Mouse (Mus musculus) heart, postnatal 4 days (tissue): ENCODE measurements around the gene Olfr98. TPM values are rescaled to one million over a fixed set of nuclear protein-coding genes. Genes with fewer than 3 reads are reported as not detected.
A peak's percentile ranks its signal among the peaks of the same experiment; 100 is the strongest.
"Not testable (repeated sequence)": the region's sequence is repeated elsewhere in the genome, so short reads cannot be mapped to it uniquely, and the experiment has no call there.

Experiments used
- DNase-seq: peaks from one replicate; pipeline ENCODE4 v3.0.0; 2021
- total RNA-seq, 2 experiments: library from RNA; stranded (reverse); gene quantifications; 2 replicates each; pipeline ENCODE4 v1.2.3; 2021

Gene Olfr98
- total RNA-seq: not detected

GRCm38 (mm10) chr17:37263626-37264025 is at the start of gene Olfr98:
Gene Olfr98 (minus strand): TSS chr17:37263749.
- DNase-seq: no peak

DNA sequence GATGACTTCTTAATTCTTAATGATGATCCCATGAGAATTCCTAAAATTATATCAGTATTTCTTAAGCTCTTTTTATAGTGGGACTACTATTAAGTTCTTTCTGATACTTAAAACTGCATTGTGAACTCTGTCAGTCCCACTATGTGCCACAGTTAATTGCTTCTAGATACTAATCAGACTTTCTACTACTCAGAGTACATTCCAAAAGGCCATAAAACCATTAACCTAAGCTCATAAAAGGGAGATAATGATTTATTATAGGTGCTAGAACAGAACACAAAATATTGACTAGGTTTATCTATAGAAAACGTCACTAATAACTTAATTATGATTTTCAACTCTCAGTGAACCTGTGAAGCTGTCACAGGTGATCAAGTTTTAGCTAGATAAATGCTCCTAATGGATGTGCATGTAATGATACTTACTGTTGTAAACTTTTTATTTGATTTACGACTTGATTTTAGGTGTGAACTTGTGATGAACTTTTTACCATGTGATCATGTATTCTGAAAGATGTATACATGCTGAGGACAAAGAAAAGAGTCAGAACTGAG is 46.7 kb upstream of the Olfr98 start:
- no peak for DNase-seq

DNA sequence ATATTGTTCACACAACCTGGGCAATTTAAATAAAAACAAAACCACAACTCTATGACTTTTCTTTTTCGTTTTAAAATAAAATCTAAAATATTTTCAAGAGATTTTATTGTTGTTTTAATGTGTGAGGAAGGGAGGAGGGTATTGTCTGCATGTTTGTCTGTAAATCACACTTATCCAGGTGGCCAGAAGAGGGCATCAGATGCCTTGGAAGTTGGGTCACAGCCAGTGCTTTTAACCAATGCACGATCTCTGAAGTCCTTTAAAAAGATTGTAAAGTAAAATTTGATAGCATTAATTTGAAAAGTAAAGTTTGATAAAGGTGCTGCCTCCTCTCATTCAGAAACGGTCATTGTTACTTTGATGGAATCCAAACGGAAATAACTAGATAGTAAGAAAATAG is 44.9 kb upstream of the Olfr98 start:
- no peak for DNase-seq

GRCm38 (mm10) chr17:37304213-37304612 is 40.7 kb upstream of the Olfr98 start, which contains the start of gene Olfr101:
Gene Olfr101 (minus strand): TSS chr17:37304313.
- DNase-seq: no peak

GRCm38 (mm10) chr17:37283360-37283759 is 19.8 kb upstream of the Olfr98 start, which contains the start of gene Olfr99:
Gene Olfr99 (minus strand): TSS chr17:37283460.
- no peak for DNase-seq

DNA sequence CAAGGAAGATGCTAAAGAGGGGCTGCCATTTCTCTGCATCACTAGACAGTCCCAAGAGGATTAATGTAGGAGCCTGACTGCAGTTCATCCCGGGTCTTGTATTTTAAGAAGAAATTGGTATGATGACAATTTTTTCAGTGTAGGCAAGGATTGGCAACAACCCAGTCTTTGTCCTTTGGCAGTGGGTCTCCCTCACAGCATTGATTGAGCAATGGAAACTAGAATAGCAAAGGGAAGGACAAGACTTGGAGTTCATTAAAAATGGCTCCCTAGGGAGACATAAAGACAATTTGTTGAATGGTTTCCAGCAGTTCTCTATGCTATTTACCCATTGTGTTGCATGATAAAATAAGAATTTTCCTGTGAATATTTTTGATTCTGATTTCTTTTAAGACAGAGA is 16.8 kb upstream of the Olfr98 start:
- no peak for DNase-seq

GRCm38 (mm10) chr17:37276573-37276972 is 13.0 kb upstream of the Olfr98 start:
- no peak for DNase-seq

- DNase-seq: no peak
These were observed 12.2 kb upstream of the Olfr98 start for GRCm38 (mm10) chr17:37275626-37276248.

GRCm38 (mm10) chr17:37270702-37271092 is 7.1 kb upstream of the Olfr98 start:
- peak; percentile 47 for DNase-seq

GRCm38 (mm10) chr17:37270058-37270701 is 6.6 kb upstream of the Olfr98 start, which contains the start of gene H2-M3:
Gene H2-M3 (plus strand): TSS chr17:37270220.
- DNase-seq: peak; percentile 93

- DNase-seq: no peak
These were observed 13.0 kb downstream of the Olfr98 start for GRCm38 (mm10) chr17:37250544-37250943.

DNA sequence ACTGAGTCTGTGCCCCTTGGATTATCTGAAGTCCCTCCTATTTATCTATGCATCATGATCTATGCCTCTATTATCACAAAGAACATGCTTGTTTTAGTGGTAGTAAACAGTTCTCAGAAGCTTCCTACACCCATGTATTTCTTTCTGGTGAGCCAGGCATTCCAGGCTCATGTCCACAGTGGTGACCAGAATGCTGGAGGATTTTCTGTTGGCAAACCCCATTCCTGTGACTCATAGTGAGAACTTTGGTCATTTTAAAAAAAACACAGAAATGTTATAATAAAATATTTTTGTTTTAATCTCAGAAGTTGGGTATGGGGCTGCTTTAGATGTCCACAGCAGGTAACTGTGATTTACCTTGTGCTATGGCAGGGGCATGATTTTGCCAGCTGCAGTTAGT is 14.1 kb downstream of the Olfr98 start:
- DNase-seq: no peak

DNA sequence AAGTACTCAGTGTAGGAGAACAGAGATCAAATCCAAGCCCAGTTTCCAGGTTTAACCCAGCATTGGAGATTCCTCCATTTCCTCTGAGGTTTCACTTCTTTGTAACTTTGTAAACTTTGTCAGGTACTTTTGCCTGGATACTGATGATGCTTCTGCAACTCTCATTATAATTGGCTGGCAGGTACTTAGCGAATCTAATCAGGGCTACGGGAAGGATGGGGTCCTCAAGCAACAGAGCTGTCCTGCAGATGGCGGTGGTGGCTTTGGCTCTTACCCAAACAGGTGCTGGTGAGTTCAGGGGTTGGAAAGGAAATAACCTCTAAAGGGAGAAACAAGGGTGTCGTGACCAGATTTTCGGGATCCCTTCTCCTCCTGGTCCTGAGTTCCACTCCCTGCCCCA is 16.8 kb downstream of the Olfr98 start:
- peak; percentile 28 for DNase-seq

DNA sequence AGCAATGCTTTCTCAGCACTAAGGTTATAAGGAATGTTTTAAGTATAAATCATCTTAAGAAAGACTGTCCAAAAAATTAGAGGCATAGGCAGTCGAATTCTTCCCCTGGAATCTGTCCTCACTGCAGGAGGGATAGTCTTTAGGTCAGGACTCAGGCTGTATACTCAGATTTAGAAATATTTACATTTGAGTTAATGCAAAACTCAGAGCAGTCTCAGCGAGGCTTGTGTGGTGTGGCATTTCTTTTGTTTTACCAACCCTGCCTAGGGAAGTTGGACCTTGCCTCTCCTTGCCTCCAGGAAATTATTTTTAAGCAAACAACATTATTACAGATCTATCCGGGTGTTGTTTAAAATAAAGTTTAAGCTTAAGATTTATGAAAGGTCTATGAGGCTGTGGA is 21.4 kb downstream of the Olfr98 start:
- DNase-seq: no peak

DNA sequence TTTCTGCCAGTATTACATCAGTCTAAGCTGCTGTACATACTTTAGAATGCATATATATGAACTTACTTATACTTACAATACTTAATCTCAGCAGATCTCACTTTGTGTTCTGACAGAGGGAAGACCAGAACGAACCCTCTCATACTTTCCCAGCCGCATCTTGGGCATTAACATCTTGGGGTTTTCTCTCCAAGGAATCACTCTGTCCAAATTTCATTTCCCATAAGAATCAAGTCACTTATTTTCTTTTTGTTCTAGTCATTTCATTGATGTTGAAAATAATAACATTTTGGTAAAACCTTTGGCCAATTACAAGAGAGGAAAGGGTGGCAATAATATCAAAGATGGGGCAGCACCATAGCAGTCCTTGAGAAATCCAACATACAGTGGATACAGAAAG is 26.3 kb downstream of the Olfr98 start, which contains the start of gene Olfr97:
Olfr97 (minus strand) TSS at position 101 of the 400 bp plus-strand sequence.
- not testable (repeated sequence) for DNase-seq

GRCm38 (mm10) chr17:37221879-37222278 is 41.7 kb downstream of the Olfr98 start:
- DNase-seq: no peak

DNA sequence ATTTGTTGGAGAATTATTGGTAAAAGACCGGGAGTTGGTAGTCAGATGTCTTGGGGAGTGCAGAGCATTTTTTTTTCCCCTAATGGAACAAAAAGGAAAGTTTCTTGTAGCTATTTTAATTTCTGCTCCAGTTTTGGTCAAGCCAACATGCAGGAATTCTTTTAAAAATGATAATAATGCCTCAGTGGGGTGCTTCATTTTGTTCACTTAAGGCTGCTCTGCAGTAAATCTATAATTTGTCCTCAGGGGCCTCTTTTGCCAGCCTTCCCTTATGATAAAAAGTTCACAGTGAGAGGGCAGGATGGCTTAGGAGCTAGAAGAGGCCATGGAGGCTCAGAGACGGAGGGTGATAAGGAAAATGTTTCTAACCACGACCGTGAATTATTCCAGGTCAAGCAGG is 43.7 kb downstream of the Olfr98 start, which contains the start of gene Olfr96:
Olfr96 (plus strand) TSS at position 301 of the 400 bp plus-strand sequence.
- DNase-seq: no peak

- DNase-seq: no peak
These were observed 45.1 kb downstream of the Olfr98 start for GRCm38 (mm10) chr17:37218486-37218885.

- no peak for DNase-seq
These were observed 50.5 kb downstream of the Olfr98 start, which contains the start of gene Olfr95 for GRCm38 (mm10) chr17:37213018-37213417. Gene Olfr95 (minus strand): TSS chr17:37213118.
